Mouse (Mus musculus) intestine, embryonic 14.5 days (tissue): ENCODE measurements around the gene 1700012B09Rik. TPM values are rescaled to one million over a fixed set of nuclear protein-coding genes. Genes with fewer than 3 reads are reported as not detected.

Experiments
- ATAC-seq: fragments of 200-750 bp; cut with Nextera tagmentation; replicated peaks from 2 replicates; pipeline ENCODE4 v1.8.0; 2017; ENCODE audit warnings: low read depth, moderate number of reproducible peaks, moderate TSS enrichment, moderate library complexity; ENCODE audit not compliant: low FRiP score, low TSS enrichment
- DNase-seq: peaks from one replicate; pipeline ENCODE4 v3.0.0-alpha.2; 2018; ENCODE audit warnings: low spot score
- H3K27ac ChIP-seq: fragments of 300-500 bp; sonication (generic); 2 replicates; pipeline ENCODE4 v1.5.1; 2014; ENCODE audit warnings: low read depth, mild to moderate bottlenecking, control low read depth
- H3K27me3 ChIP-seq: fragments of 300-500 bp; sonication (generic); replicated peaks from 2 replicates; pipeline ENCODE4 v1.6.1; 2014; ENCODE audit warnings: low read length, control low read depth; ENCODE audit not compliant: control insufficient read depth, insufficient read depth
- H3K36me3 ChIP-seq: fragments of 300-500 bp; sonication (generic); 2 replicates; pipeline ENCODE4 v1.6.1; 2014; ENCODE audit warnings: low read length, control low read depth; ENCODE audit not compliant: control insufficient read depth, insufficient read depth
- H3K4me1 ChIP-seq: fragments of 300-500 bp; sonication (generic); replicated peaks from 2 replicates; pipeline ENCODE4 v1.6.1; 2014; ENCODE audit warnings: low read length, control low read depth, mixed read lengths; ENCODE audit not compliant: control insufficient read depth, insufficient read depth
- H3K4me2 ChIP-seq: fragments of 300-500 bp; sonication (generic); 2 replicates; pipeline ENCODE4 v1.6.1; 2014; ENCODE audit warnings: low read length
- H3K4me3 ChIP-seq: fragments of 300-500 bp; sonication (generic); 2 replicates; pipeline ENCODE4 v1.5.1; 2014; ENCODE audit warnings: low read depth, low read length, control low read depth, mixed read lengths
- H3K9ac ChIP-seq: fragments of 300-500 bp; sonication (generic); 2 replicates; pipeline ENCODE4 v1.6.1; 2014; ENCODE audit warnings: mild to moderate bottlenecking, low read length
- H3K9me3 ChIP-seq: fragments of 300-500 bp; sonication (generic); 2 replicates; pipeline ENCODE4 v1.6.1; 2016; ENCODE audit warnings: low read length, control low read depth; ENCODE audit not compliant: control insufficient read depth
- WGBS: fragments of 180-500 bp; shearing (Covaris S2); extraction: QIAGEN DNeasy Blood & Tissue Kit; methylation state at CpG from one replicate; pipeline ENCODE4 v1.1.7; 2014; 5-methylcytosine and 5-hydroxymethylcytosine counted together
- polyA plus RNA-seq: library from polyadenylated mRNA; unstranded; fragments of >200 nt; fragmentation: Nextera tagmentation; extraction: Ambion mirVana; gene quantifications from 2 replicates; pipeline ENCODE4 v1.2.1, GENCODE M21; 2014

The 1700012B09Rik gene
- polyA plus RNA-seq, 1 experiment from 2014 or later = not detected

DNA sequence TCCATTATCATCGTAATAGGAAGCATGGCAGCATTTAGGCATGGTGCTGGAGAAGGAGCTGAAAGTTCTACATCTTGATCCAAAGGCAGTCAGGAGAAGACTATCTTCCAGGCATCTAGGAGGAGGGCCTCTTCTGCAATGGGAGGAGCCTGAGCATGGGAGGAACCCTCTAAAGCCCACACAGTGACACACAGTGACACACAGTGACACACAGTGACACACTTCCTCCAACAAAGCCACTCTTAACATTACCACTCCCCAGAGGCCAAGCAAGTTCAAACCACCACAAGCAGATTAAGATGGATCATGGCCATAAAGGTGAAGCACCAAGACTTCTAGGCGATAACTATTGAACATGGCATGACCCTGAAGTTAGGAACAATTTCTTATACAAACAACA is 1.2 kb upstream of the 1700012B09Rik start:
- Histone ChIP-seq H3K9ac (no peak overlapping the region), H3K27ac (no peak overlapping the region), H3K36me3 (no peaks in the 10 kb centered on the region), H3K9me3 (no peaks in the 10 kb centered on the region), H3K4me3 (no peak overlapping the region), H3K4me2 (no peak overlapping the region), H3K4me1 (no peaks in the 10 kb centered on the region; the same call in 1 of the 2 replicates), H3K27me3 (no peaks in the 10 kb centered on the region)
- 84% methylated on average over 2 of the region's 2 CpGs for WGBS
- ATAC-seq = no peak
- no peak for DNase-seq

DNA sequence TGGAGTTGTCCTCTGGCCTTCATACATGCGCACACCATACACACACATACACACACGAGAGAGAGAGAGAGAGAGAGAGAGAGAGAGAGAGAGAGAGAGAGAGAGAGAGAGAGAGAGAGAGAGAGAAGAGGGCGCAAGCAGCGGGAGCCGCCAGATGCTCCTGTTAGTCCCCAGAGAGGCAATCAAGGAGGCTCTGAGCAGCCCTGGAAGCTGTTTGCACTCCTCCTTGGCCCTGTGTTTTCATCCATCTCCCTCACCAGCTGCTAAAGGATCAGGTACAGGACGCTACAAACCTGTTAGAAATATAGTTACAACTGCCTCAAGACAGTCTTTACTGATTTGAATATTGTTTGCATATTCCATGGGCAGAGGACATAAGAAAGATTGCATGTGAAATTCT is 1.0 kb downstream of the 1700012B09Rik start:
- WGBS = 53% methylated on average over 5 of the region's 6 CpGs

GRCm38 (mm10) chr9:14764765-14765164 is 6.1 kb downstream of the 1700012B09Rik start:
- H3K4me3 ChIP-seq = no peak overlapping the region
- H3K9me3 ChIP-seq = no peaks in the 10 kb centered on the region
- H3K36me3 ChIP-seq = no peaks in the 10 kb centered on the region
- no peak for ATAC-seq
- whole genome bisulfite sequencing = 24% methylated on average over 7 of the region's 7 CpGs
- no peak overlapping the region for H3K9ac ChIP-seq
- H3K27ac ChIP-seq = no peak overlapping the region
- peak; percentile 75 for DNase-seq
- H3K27me3 ChIP-seq = no peaks in the 10 kb centered on the region
- no peak overlapping the region for H3K4me2 ChIP-seq
- H3K4me1 ChIP-seq = no peaks in the 10 kb centered on the region

More for the DNA sequence above, 1.0 kb downstream of the 1700012B09Rik start:
- Histone ChIP-seq H3K27ac (no peak overlapping the region), H3K9me3 (no peaks in the 10 kb centered on the region), H3K9ac (no peak overlapping the region), H3K4me2 (no peak overlapping the region), H3K4me3 (no peak overlapping the region), H3K27me3 (no peaks in the 10 kb centered on the region), H3K36me3 (no peaks in the 10 kb centered on the region), H3K4me1 (no peaks in the 10 kb centered on the region; the same call in 1 of the 2 replicates)
- ATAC-seq (no peak), DNase-seq (no peak)

GRCm38 (mm10) chr9:14759261-14759660 is 11.6 kb downstream of the 1700012B09Rik start:
- no peak for ATAC-seq
- no peaks in the 10 kb centered on the region for H3K27me3 ChIP-seq
- H3K4me3 ChIP-seq = no peak overlapping the region
- no peak overlapping the region for H3K27ac ChIP-seq
- no peak overlapping the region for H3K9ac ChIP-seq
- no peaks in the 10 kb centered on the region for H3K36me3 ChIP-seq
- H3K4me1 ChIP-seq = no peaks in the 10 kb centered on the region
- H3K4me2 ChIP-seq = no peak overlapping the region
- DNase-seq = no peak
- no peaks in the 10 kb centered on the region for H3K9me3 ChIP-seq

DNA sequence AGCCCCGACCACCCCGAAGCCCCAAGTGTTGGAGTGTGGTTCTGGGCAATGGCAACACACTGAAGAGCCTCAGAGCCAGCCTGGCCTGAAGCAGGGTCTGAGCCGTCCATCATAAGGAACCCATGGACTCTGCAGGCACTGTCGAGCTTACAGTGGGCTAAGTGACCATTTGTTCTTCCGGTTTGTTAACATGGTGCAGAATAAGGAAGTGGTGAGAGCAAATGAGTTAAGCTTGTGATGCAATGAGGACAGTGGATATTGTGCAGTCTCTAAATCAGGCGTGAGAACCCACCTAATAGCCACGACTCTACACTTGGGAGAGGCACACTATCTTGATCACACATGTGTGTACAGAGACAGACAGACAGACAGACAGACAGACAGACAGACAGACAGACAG is 12.2 kb downstream of the 1700012B09Rik start:
- Histone ChIP-seq H3K4me1 (no peaks in the 10 kb centered on the region), H3K9me3 (no peaks in the 10 kb centered on the region), H3K4me2 (no peak overlapping the region), H3K4me3 (no peak overlapping the region), H3K27ac (no peak overlapping the region), H3K27me3 (no peaks in the 10 kb centered on the region), H3K9ac (no peak overlapping the region), H3K36me3 (no peaks in the 10 kb centered on the region)
- DNase-seq (no peak), ATAC-seq (no peak)
- 69% methylated on average over 7 of the region's 7 CpGs for WGBS

DNA sequence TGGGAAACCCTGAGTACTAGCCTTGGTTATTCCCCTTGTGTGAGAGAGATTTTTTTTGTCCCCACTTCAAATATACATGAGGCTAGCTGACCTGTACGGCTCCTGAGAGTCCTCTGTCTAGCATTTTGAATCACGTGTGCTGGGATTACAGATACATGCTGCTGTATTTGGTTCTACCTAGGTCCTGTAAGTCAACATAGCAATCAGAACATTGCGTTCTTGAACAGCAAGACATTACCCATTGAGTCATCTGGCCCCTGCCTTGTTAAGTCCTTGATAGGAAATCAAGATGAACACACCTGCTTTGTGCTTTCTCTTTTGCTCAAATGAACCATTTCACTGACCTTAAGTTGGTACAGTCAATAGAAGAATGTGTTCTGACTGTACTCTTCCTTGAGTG is 16.4 kb downstream of the 1700012B09Rik start:
- Histone ChIP-seq H3K4me2 (no peak overlapping the region), H3K36me3 (no peaks in the 10 kb centered on the region), H3K9ac (no peak overlapping the region), H3K9me3 (no peaks in the 10 kb centered on the region), H3K27ac (no peak overlapping the region), H3K27me3 (no peaks in the 10 kb centered on the region), H3K4me3 (no peak overlapping the region), H3K4me1 (no peaks in the 10 kb centered on the region)
- DNase-seq (no peak), ATAC-seq (no peak)
- WGBS = 80% methylated on average over 3 of the region's 3 CpGs

DNA sequence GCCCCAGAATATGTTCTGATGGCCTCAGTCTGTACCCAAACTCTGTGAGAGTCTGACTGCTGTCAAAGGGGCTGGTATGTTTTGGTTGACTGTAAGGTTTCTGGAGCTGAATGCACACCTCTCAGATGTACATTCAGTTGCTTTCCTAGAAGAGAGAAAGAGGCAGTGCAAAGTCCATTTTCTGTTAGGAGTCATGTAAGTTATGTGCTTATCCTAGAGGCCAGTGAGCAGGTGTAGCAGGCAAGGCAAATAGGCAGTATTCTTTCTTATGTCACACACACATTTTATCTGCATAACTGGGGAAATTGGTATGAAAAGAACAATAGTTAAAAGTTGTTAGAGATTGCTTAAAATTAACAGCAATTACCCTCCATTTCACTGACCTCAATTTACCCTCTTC is 16.9 kb downstream of the 1700012B09Rik start:
- Histone ChIP-seq H3K4me3 (no peak overlapping the region), H3K4me1 (no peaks in the 10 kb centered on the region), H3K27me3 (no peaks in the 10 kb centered on the region), H3K9ac (no peak overlapping the region), H3K27ac (no peak overlapping the region), H3K36me3 (no peaks in the 10 kb centered on the region), H3K4me2 (no peak overlapping the region), H3K9me3 (no peaks in the 10 kb centered on the region)
- ATAC-seq (no peak), DNase-seq (no peak)

- 0 out of 2 replicates have a peak within 1 kb of the TSS, but pooled peaks have one; percentile 18 for H3K27ac ChIP-seq
These were observed 18.8 kb downstream of the 1700012B09Rik start, which contains the start of gene Fut4 for GRCm38 (mm10) chr9:14752001-14752522. Gene Fut4, minus strand, starts transcription at chr9:14752393.

DNA sequence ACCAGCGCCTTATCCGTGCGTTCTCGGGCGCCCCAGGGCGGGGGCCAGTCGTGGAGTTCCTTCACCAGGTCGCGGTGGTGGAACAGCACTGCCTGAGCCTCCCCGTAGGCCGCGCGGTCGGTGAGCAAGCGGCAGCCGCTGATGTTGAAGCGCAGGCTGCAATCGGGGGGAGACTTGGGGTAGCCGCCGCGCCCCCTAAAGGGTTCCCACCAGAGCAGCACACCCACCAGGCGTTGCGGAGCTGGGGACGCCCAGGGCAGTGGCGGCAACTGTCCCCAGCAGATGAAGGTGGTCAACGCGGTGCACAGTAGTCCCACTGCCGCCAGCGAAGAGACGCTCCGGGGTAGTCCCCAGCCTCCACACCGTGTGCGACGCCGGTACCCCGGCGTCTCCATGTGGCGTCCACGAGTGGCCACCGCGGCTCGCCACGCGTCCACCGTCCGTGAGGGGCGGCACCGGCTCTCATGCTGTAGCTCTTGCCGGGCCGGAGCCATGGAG is 19.3 kb downstream of the 1700012B09Rik start:
- peak overlapping the region; percentile 59 for H3K9ac ChIP-seq
- H3K36me3 ChIP-seq = no peaks in the 10 kb centered on the region
- no peaks in the 10 kb centered on the region for H3K9me3 ChIP-seq
- H3K4me2 ChIP-seq = peak overlapping the region; percentile 96
- H3K27ac ChIP-seq = no peak overlapping the region
- ATAC-seq (peak; percentile 74), DNase-seq (peak; percentile 83)
- WGBS = under 1% methylated on average over 48 of the region's 50 CpGs
- H3K4me3 ChIP-seq = peak overlapping the region; percentile 52
- no peaks in the 10 kb centered on the region for H3K4me1 ChIP-seq
- no peaks in the 10 kb centered on the region for H3K27me3 ChIP-seq

More at GRCm38 (mm10) chr9:14752001-14752522, 18.8 kb downstream of the 1700012B09Rik start, which contains the start of gene Fut4:
- Histone ChIP-seq H3K9ac (peak within 1 kb of the TSS; percentile 59), H3K4me1 (no peaks in the 10 kb centered on the region), H3K9me3 (no peaks in the 10 kb centered on the region), H3K27me3 (no peaks in the 10 kb centered on the region), H3K4me3 (peak within 1 kb of the TSS; percentile 52), H3K4me2 (peak within 1 kb of the TSS; percentile 96), H3K36me3 (no peaks in the 10 kb centered on the region)
- no peak for DNase-seq
- peak; percentile 86 for ATAC-seq
- WGBS = under 1% methylated on average over 27 of the region's 28 CpGs
